Mouse (Mus musculus): ENCODE data around the gene Lmo4. TPM values are rescaled to one million over a fixed set of nuclear protein-coding genes. Genes with fewer than 3 reads are reported as not detected.

Lmo4 gene
- polyA plus RNA-seq, 1 experiment from 2014 or later, result 104 TPM

DNA sequence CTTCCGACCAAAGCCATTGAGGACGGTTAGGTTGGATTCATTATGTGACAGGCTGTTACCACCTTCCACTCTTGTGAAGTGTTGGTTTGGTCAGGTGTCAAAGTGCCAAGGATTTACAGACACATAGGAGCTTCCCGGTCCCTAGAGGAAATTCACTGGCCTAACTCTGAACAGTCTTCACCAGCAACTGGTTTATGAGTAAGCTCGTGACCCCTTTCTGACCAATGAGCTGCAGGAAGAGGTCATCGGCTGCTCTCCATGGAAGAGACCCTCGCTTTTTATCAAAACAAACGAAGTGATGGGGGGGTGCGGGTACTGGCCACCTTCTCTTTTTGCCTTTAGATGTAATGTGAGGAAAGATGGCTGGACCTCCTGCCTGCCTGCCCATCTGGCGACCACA is 17.4 kb upstream of the Lmo4 start:
- Histone ChIP-seq H3K9me3 (replicated peaks; ENCODE audit: control insufficient read depth, low read length) (no peaks in the 10 kb centered on the region), H3K27ac (replicated peaks; ENCODE audit: low read depth, low read length) (no peak overlapping the region), H3K4me3 (ENCODE audit: low read depth, low read length) (no peak overlapping the region), H3K36me3 (replicated peaks; ENCODE audit: control insufficient read depth, insufficient read depth, low read depth, low read length) (no peaks in the 10 kb centered on the region), H3K9ac (replicated peaks; ENCODE audit: low read length) (no peak overlapping the region), H3K4me2 (ENCODE audit: low read depth, low read length) (no peak overlapping the region), H3K27me3 (ENCODE audit: control insufficient read depth, insufficient read depth, low read length) (no peaks in the 10 kb centered on the region), H3K4me1 (ENCODE audit: control insufficient read depth, insufficient read depth, low read length) (no peaks in the 10 kb centered on the region)
- ATAC-seq (replicated peaks; ENCODE audit: insufficient number of reproducible peaks, low FRiP score, low TSS enrichment, low read depth) (no peak), DNase-seq (ENCODE audit: low spot score) (no peak)
- WGBS, result 52% methylated on average over 9 of the region's 9 CpGs

DNA sequence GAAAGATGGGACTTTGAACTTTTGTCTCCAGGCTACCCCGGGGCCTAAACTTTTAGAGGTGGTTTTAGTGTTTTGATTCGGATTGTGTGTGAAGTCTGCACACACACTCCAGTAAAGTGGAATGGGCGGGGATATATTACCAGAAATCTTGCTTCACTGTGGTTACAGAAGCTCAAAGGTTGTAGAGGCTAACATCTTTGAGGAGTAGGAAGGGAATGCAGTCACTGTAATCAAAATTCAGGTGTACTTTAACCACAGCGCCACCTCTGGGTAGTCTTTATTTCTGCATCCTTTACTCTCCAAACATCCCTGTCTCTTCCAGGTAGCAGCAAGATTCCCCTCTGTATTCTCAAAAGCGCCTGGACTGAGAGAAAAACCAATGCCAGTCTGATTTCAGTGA is 2.5 kb upstream of the Lmo4 start:
- H3K9ac ChIP-seq (replicated peaks; ENCODE audit: low read length), result no peak overlapping the region
- H3K4me3 ChIP-seq (ENCODE audit: low read depth, low read length), result no peak overlapping the region
- H3K4me2 ChIP-seq (ENCODE audit: low read depth, low read length), result no peak overlapping the region
- H3K9me3 ChIP-seq (replicated peaks; ENCODE audit: control insufficient read depth, low read length), result no peaks in the 10 kb centered on the region
- WGBS, result 42% methylated on average over 5 of the region's 5 CpGs
- no peaks in the 10 kb centered on the region for H3K27me3 ChIP-seq (ENCODE audit: control insufficient read depth, insufficient read depth, low read length)
- DNase-seq (ENCODE audit: low spot score), result peak; percentile 81
- ATAC-seq (replicated peaks; ENCODE audit: insufficient number of reproducible peaks, low FRiP score, low TSS enrichment, low read depth), result no peak
- H3K4me1 ChIP-seq (ENCODE audit: control insufficient read depth, insufficient read depth, low read length), result no peaks in the 10 kb centered on the region
- no peak overlapping the region for H3K27ac ChIP-seq (replicated peaks; ENCODE audit: low read depth, low read length)
- no peaks in the 10 kb centered on the region for H3K36me3 ChIP-seq (replicated peaks; ENCODE audit: control insufficient read depth, insufficient read depth, low read depth, low read length)

DNA sequence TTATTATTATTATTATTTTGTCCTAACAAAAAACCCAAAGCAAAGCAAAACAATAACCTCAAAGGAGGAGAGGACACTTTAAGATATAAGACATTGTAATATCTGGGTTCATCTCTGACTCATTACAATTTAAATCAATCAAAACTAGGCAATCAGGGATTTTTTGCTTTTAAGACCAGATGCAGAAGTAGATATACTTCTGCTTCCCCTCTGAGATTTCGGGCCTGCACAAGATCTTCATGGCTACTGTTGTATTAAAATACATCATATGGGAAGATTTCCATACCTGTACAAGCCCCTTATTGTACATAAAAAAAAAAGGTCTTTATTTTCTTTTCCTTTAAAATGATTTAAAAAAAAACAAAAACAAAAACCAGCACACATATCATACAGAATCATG is 1.9 kb upstream of the Lmo4 start:
- no peak for DNase-seq (ENCODE audit: low spot score)
- Histone ChIP-seq H3K27me3 (ENCODE audit: control insufficient read depth, insufficient read depth, low read length) (no peaks in the 10 kb centered on the region), H3K4me2 (ENCODE audit: low read depth, low read length) (no peak overlapping the region), H3K9ac (replicated peaks; ENCODE audit: low read length) (no peak overlapping the region), H3K4me1 (ENCODE audit: control insufficient read depth, insufficient read depth, low read length) (no peaks in the 10 kb centered on the region), H3K36me3 (replicated peaks; ENCODE audit: control insufficient read depth, insufficient read depth, low read depth, low read length) (no peaks in the 10 kb centered on the region), H3K9me3 (replicated peaks; ENCODE audit: control insufficient read depth, low read length) (no peaks in the 10 kb centered on the region), H3K4me3 (ENCODE audit: low read depth, low read length) (no peak overlapping the region), H3K27ac (replicated peaks; ENCODE audit: low read depth, low read length) (no peak overlapping the region)
- no peak for ATAC-seq (replicated peaks; ENCODE audit: insufficient number of reproducible peaks, low FRiP score, low TSS enrichment, low read depth)
- WGBS, result 91% methylated on average over 1 of the region's 1 CpGs

DNA sequence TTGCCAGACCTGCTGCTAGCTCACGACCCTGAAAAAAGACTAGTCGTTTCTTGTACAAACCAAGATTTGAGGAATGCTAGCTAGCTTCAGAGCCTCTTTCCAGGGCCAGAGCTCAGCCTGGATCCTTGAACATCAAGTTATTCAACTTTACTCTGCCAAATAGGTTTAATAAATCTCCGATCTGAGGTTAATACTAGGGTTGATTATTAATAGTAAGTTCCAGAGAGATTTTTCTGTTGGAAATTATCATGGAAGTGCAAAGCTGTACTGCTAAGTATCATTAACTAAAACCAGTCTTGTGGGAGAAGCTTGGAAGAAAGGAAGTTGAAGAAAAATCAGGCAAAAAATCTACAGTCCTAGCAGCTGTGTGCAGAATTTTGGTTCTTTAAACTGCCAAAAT is 1.2 kb upstream of the Lmo4 start:
- DNase-seq (ENCODE audit: low spot score), result no peak
- Histone ChIP-seq H3K4me1 (ENCODE audit: control insufficient read depth, insufficient read depth, low read length) (no peaks in the 10 kb centered on the region), H3K9me3 (replicated peaks; ENCODE audit: control insufficient read depth, low read length) (no peaks in the 10 kb centered on the region), H3K36me3 (replicated peaks; ENCODE audit: control insufficient read depth, insufficient read depth, low read depth, low read length) (no peaks in the 10 kb centered on the region), H3K27me3 (ENCODE audit: control insufficient read depth, insufficient read depth, low read length) (no peaks in the 10 kb centered on the region), H3K27ac (replicated peaks; ENCODE audit: low read depth, low read length) (no peak overlapping the region), H3K4me3 (ENCODE audit: low read depth, low read length) (peak overlapping the region; percentile 92), H3K9ac (replicated peaks; ENCODE audit: low read length) (peak overlapping the region; percentile 97), H3K4me2 (ENCODE audit: low read depth, low read length) (peak overlapping the region; percentile 84)
- 21% methylated on average over 3 of the region's 3 CpGs for WGBS
- no peak for ATAC-seq (replicated peaks; ENCODE audit: insufficient number of reproducible peaks, low FRiP score, low TSS enrichment, low read depth)

GRCm38 (mm10) chr3:144205351-144206153 is 532 bp upstream of the Lmo4 start:
- Histone ChIP-seq H3K4me3 (ENCODE audit: low read depth, low read length) (peak overlapping the region; percentile 92), H3K9ac (replicated peaks; ENCODE audit: low read length) (peak overlapping the region; percentile 97), H3K4me2 (ENCODE audit: low read depth, low read length) (peak overlapping the region; percentile 84), H3K27me3 (ENCODE audit: control insufficient read depth, insufficient read depth, low read length) (no peaks in the 10 kb centered on the region), H3K27ac (replicated peaks; ENCODE audit: low read depth, low read length) (peak overlapping the region; percentile 99), H3K36me3 (replicated peaks; ENCODE audit: control insufficient read depth, insufficient read depth, low read depth, low read length) (no peaks in the 10 kb centered on the region), H3K4me1 (ENCODE audit: control insufficient read depth, insufficient read depth, low read length) (no peaks in the 10 kb centered on the region), H3K9me3 (replicated peaks; ENCODE audit: control insufficient read depth, low read length) (no peaks in the 10 kb centered on the region)
- peak; percentile 92 for ATAC-seq (replicated peaks; ENCODE audit: insufficient number of reproducible peaks, low FRiP score, low TSS enrichment, low read depth)
- peak; percentile 96 for DNase-seq (ENCODE audit: low spot score)
- under 1% methylated on average over 51 of the region's 69 CpGs for WGBS

DNA sequence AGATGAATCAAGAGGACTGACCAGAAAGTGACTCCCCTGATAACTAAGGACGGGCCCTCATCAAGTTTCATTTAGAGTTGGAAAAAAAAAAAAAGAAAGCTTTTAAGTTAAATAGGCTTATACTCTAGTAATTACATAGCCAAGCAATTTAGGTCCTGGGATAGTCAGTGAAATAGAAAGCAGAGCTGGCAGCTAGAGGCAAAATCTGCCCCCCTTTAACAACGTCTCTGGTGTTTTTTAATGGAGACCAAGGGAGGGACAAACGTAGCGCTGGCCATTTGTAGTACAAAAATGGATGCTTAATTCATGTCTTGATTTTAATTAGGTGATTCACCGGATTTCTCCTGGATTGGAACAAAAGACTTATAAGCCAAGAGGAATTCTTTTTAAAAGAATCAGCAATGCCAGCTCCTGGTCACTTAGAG is 1.0 kb downstream of the Lmo4 start:
- peak; percentile 65 for DNase-seq (ENCODE audit: low spot score)
- Histone ChIP-seq H3K27ac (replicated peaks; ENCODE audit: low read depth, low read length) (peak overlapping the region; percentile 99), H3K9me3 (replicated peaks; ENCODE audit: control insufficient read depth, low read length) (no peaks in the 10 kb centered on the region), H3K4me2 (ENCODE audit: low read depth, low read length) (peak overlapping the region; percentile 84), H3K36me3 (replicated peaks; ENCODE audit: control insufficient read depth, insufficient read depth, low read depth, low read length) (no peaks in the 10 kb centered on the region), H3K27me3 (ENCODE audit: control insufficient read depth, insufficient read depth, low read length) (no peaks in the 10 kb centered on the region), H3K4me1 (ENCODE audit: control insufficient read depth, insufficient read depth, low read length) (no peaks in the 10 kb centered on the region; the same call in 1 of the 2 replicates), H3K4me3 (ENCODE audit: low read depth, low read length) (peak overlapping the region; percentile 92), H3K9ac (replicated peaks; ENCODE audit: low read length) (peak overlapping the region; percentile 97)
- WGBS, result 0% methylated on average over 5 of the region's 5 CpGs
- no peak for ATAC-seq (replicated peaks; ENCODE audit: insufficient number of reproducible peaks, low FRiP score, low TSS enrichment, low read depth)

DNA sequence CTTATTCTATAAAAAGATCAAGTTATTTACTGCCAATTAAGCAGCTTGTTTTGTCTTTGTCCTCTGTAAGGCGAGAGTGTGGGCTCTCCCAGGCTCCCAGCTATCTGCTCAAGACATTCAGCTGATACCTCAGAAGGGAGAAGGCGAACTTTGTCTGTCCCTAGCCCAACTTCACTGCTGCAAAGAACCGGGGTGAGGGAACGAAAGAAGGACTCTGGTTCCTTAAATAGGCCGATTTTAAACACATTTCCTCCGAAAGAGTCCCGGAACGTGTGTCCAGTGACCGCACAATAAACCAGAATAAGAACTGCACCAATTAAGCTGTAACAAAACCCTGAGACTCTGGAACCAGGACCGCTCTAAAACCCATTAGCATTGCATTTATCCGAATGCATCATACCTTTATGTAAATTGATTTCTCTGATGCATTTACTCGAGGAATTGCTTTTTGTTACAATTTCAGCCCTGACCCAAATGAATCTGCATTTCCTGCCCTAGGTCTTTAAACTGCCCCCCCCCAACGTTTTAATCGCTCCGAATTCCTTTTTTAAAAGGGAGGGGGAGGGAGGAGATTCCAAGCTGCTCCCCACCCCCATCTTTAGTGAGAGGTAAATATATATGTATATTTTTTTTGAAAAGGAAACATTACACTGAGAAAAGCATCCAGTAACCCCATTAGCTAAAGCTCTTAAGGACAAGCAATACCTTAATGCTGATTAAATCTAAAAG is 1.6 kb downstream of the Lmo4 start:
- peak overlapping the region; percentile 97 for H3K9ac ChIP-seq (replicated peaks; ENCODE audit: low read length)
- H3K4me3 ChIP-seq (ENCODE audit: low read depth, low read length), result peak overlapping the region; percentile 92
- ATAC-seq (replicated peaks; ENCODE audit: insufficient number of reproducible peaks, low FRiP score, low TSS enrichment, low read depth) (no peak), DNase-seq (ENCODE audit: low spot score) (peak; percentile 65)
- peak overlapping the region; percentile 84 for H3K4me2 ChIP-seq (ENCODE audit: low read depth, low read length)
- WGBS, result under 1% methylated on average over 15 of the region's 15 CpGs
- H3K4me1 ChIP-seq (ENCODE audit: control insufficient read depth, insufficient read depth, low read length), result no peaks in the 10 kb centered on the region; the same call in 1 of the 2 replicates
- H3K27me3 ChIP-seq (ENCODE audit: control insufficient read depth, insufficient read depth, low read length), result no peaks in the 10 kb centered on the region
- no peaks in the 10 kb centered on the region for H3K9me3 ChIP-seq (replicated peaks; ENCODE audit: control insufficient read depth, low read length)
- H3K36me3 ChIP-seq (replicated peaks; ENCODE audit: control insufficient read depth, insufficient read depth, low read depth, low read length), result no peaks in the 10 kb centered on the region
- H3K27ac ChIP-seq (replicated peaks; ENCODE audit: low read depth, low read length), result peak overlapping the region; percentile 99

Data from embryonic facial prominence, embryonic 11.5 days (tissue).